Mouse (Mus musculus): ENCODE data around the gene Nrip1. TPM values are rescaled to one million over a fixed set of nuclear protein-coding genes. Genes with fewer than 3 reads are reported as not detected.
A peak's percentile ranks its signal among the peaks of the same experiment; 100 is the strongest.

The Nrip1 gene
- polyA plus RNA-seq, 1 experiment from 2014 or later = 26.5 TPM

DNA sequence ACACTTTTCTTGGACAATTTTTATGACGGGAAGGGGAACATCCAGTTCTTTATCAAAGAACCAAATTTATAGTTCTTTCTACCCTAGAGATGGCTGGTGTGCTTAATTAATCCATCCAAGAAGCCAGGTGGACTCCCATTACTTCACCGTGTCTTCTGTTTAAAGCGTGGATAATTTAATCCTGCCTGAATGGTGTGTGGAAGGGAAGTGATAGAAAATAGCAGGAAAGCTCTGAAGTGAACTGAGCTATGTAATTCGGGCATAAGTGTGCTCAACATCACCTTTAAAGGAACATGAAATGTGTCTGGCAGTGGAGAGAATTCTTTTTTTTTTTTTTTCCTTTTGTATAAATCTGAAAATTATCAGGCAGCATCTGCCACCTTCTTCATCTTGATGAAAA, 12.4 kb upstream of the Nrip1 start:
- no peaks in the 10 kb centered on the region for H3K9me3 ChIP-seq (replicated peaks; ENCODE audit: control insufficient read depth, low read length)
- no peak overlapping the region for H3K27ac ChIP-seq (ENCODE audit: low read depth, low read length)
- WGBS (ENCODE audit: insufficient replicate concordance) = 77% methylated on average over 4 of the region's 4 CpGs
- no peaks in the 10 kb centered on the region for H3K36me3 ChIP-seq (ENCODE audit: control insufficient read depth, insufficient read depth, low read length)
- H3K27me3 ChIP-seq (ENCODE audit: control insufficient read depth, insufficient read depth, low read length) = no peaks in the 10 kb centered on the region
- H3K9ac ChIP-seq (ENCODE audit: low read depth, low read length) = no peak overlapping the region
- ATAC-seq (replicated peaks; ENCODE audit: insufficient number of reproducible peaks, low FRiP score, low TSS enrichment) = no peak
- H3K4me3 ChIP-seq (ENCODE audit: low read depth, low read length) = no peak overlapping the region
- H3K4me1 ChIP-seq (ENCODE audit: control insufficient read depth, insufficient read depth, low read length) = no peaks in the 10 kb centered on the region
- H3K4me2 ChIP-seq = no peak overlapping the region

DNA sequence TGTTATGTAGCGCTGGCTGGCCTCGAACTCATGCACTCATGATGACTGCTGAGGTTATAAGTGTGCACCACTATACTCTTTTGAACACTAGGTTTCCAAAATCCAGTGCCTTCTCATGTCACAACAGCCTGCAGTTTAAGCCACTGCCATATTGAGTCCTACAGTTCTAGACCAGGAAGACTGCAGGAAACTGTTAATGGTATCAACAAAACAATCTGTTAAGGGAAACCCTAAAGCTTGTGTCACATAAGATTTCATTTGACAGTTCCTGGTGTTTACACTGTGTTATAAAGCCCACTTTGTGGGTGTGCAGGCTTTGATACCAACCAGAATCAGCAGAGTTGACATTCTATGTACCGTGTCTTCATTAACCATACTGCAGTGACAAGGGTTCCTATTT, 3.6 kb upstream of the Nrip1 start:
- Histone ChIP-seq H3K27me3 (ENCODE audit: control insufficient read depth, insufficient read depth, low read length) (no peaks in the 10 kb centered on the region), H3K4me2 (no peak overlapping the region), H3K4me1 (ENCODE audit: control insufficient read depth, insufficient read depth, low read length) (no peaks in the 10 kb centered on the region), H3K4me3 (ENCODE audit: low read depth, low read length) (no peak overlapping the region), H3K9me3 (replicated peaks; ENCODE audit: control insufficient read depth, low read length) (no peaks in the 10 kb centered on the region), H3K36me3 (ENCODE audit: control insufficient read depth, insufficient read depth, low read length) (no peaks in the 10 kb centered on the region), H3K9ac (ENCODE audit: low read depth, low read length) (no peak overlapping the region), H3K27ac (ENCODE audit: low read depth, low read length) (no peak overlapping the region)
- ATAC-seq (replicated peaks; ENCODE audit: insufficient number of reproducible peaks, low FRiP score, low TSS enrichment) = no peak
- 89% methylated on average over 3 of the region's 3 CpGs for WGBS (ENCODE audit: insufficient replicate concordance)

DNA sequence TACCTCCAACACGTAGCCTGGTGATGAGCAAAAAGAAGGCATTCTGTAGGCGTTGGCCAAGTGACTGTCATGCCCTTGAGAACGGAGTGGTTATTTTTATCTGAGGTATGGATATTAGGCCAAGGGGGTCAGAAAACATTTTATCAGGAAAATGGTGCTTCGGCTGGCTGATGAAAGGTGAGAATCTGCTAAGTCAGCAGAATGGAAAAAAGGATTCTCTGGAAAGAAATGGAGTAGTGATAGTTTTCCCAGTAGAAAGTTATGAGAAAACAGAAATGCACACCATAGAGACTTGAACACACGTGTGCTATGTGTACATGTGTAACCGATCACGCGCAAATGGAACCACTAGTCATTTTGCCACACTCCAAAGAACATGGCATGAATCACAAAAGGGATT, 3.0 kb upstream of the Nrip1 start:
- Histone ChIP-seq H3K4me1 (ENCODE audit: control insufficient read depth, insufficient read depth, low read length) (no peaks in the 10 kb centered on the region), H3K27ac (ENCODE audit: low read depth, low read length) (no peak overlapping the region), H3K9ac (ENCODE audit: low read depth, low read length) (no peak overlapping the region), H3K27me3 (ENCODE audit: control insufficient read depth, insufficient read depth, low read length) (no peaks in the 10 kb centered on the region), H3K9me3 (replicated peaks; ENCODE audit: control insufficient read depth, low read length) (no peaks in the 10 kb centered on the region), H3K4me3 (ENCODE audit: low read depth, low read length) (no peak overlapping the region), H3K4me2 (no peak overlapping the region), H3K36me3 (ENCODE audit: control insufficient read depth, insufficient read depth, low read length) (no peaks in the 10 kb centered on the region)
- WGBS (ENCODE audit: insufficient replicate concordance) = 83% methylated on average over 8 of the region's 8 CpGs
- ATAC-seq (replicated peaks; ENCODE audit: insufficient number of reproducible peaks, low FRiP score, low TSS enrichment) = no peak

DNA sequence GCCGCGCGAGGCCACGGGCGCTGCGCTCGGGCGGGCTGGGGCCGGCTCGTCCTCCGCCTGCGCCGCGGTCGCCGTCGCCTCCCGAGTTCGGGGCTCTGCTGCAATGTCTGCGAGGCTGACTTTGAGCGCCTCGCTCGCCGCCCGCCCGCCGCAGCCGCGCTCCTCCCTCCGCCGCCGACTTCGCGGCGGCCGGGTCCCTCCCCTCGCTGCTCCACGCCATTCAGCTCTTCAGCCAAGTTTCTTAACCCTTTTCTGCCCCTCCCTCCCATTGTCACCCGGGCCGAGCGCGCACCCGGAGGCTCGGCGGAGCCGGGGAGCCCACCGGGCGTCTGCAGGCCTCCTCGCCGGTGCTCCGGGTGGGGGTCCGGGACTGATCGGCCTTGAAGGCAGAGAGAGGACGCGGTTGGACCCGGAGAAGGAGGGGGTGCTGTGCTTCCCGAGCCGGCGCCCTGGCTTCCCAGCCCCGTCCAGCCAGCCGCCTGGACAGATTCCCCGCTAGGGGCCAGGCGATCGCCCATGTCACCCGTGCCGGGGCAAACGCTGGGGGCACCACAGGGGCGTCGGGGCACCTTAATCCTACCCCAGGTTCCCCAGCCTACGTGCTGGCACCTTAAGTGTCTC, 576 bp downstream of the Nrip1 start:
- peak overlapping the region; percentile 95 for H3K4me3 ChIP-seq (ENCODE audit: low read depth, low read length)
- H3K4me1 ChIP-seq (ENCODE audit: control insufficient read depth, insufficient read depth, low read length) = peaks cover 8% of the 10 kb centered on the region; the same call in 1 of the 2 replicates
- peak overlapping the region; percentile 99 for H3K27ac ChIP-seq (ENCODE audit: low read depth, low read length)
- peak overlapping the region; percentile 97 for H3K9ac ChIP-seq (ENCODE audit: low read depth, low read length)
- peak; percentile 89 for ATAC-seq (replicated peaks; ENCODE audit: insufficient number of reproducible peaks, low FRiP score, low TSS enrichment)
- H3K36me3 ChIP-seq (ENCODE audit: control insufficient read depth, insufficient read depth, low read length) = no peaks in the 10 kb centered on the region
- WGBS (ENCODE audit: insufficient replicate concordance) = 0% methylated on average over 59 of the region's 70 CpGs
- H3K4me2 ChIP-seq = peak overlapping the region; percentile 65
- H3K9me3 ChIP-seq (replicated peaks; ENCODE audit: control insufficient read depth, low read length) = no peaks in the 10 kb centered on the region
- H3K27me3 ChIP-seq (ENCODE audit: control insufficient read depth, insufficient read depth, low read length) = no peaks in the 10 kb centered on the region

DNA sequence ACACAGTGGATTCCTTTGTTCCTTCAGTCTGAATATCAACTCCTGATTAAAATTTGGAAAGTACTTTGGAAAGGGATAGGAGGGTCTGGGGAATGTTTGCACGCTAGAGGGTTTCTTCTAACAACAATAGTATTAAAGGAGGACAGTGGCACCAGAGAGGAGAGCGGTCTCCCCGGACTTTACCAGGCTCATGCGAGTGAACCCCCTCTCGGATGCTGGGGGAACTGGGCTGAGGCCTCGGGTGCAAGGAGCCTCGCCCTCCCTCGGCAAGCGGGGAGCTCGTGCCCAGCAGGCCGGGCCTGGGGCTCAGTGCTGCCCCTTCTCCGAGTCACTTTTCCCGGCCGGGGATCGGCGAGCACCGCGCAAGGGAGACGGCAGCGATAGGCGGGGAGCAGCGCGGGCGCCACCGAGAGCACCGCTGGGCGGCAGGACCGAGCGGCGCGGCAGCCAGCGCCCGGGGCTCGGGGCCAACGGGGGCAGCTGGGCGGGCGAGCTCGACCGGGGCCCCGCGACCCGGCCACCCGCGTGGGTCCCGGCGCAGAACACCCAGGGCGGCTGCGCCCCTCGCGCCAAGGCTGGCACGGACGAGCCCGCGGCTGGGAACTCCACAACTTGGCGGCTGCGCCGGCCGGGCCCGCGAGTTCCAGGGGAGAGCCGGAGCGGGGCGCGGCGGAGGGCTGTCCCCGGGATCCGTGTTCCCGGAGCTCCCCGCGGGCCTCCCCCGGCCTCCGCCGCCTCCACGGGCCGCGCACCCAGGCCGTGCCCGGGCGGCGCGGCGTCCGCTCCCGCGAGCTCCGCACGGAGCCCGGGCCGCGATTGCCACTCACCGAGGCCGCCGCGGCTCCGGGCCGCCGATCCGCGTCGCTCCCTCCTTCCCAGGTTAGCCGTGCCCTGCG, 1.3 kb downstream of the Nrip1 start:
- Histone ChIP-seq H3K27me3 (ENCODE audit: control insufficient read depth, insufficient read depth, low read length) (no peaks in the 10 kb centered on the region), H3K9me3 (replicated peaks; ENCODE audit: control insufficient read depth, low read length) (no peaks in the 10 kb centered on the region), H3K4me2 (peak overlapping the region; percentile 65), H3K27ac (ENCODE audit: low read depth, low read length) (peak overlapping the region; percentile 99), H3K4me3 (ENCODE audit: low read depth, low read length) (peak overlapping the region; percentile 95), H3K4me1 (ENCODE audit: control insufficient read depth, insufficient read depth, low read length) (peaks cover 8% of the 10 kb centered on the region; the same call in 1 of the 2 replicates), H3K36me3 (ENCODE audit: control insufficient read depth, insufficient read depth, low read length) (no peaks in the 10 kb centered on the region), H3K9ac (ENCODE audit: low read depth, low read length) (peak overlapping the region; percentile 97)
- peak; percentile 65 for ATAC-seq (replicated peaks; ENCODE audit: insufficient number of reproducible peaks, low FRiP score, low TSS enrichment)
- under 1% methylated on average over 47 of the region's 102 CpGs for WGBS (ENCODE audit: insufficient replicate concordance)

DNA sequence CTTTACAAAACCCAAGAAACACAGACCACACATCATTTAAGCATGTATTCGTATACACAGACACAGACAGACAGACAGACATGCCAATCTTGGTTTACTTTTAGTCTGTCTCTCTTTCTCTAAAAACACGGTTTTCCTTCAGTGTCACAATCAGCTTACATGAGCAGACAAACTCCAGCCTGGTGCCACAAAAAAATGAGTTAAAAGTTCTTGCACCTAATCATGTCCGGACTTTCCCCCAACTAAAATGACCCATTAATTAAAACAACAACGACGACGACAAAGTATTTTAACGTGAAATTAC, 2.1 kb downstream of the Nrip1 start:
- H3K27ac ChIP-seq (ENCODE audit: low read depth, low read length) = 0 out of 2 replicates have a peak overlapping the region, but pooled peaks have one; percentile 99

DNA sequence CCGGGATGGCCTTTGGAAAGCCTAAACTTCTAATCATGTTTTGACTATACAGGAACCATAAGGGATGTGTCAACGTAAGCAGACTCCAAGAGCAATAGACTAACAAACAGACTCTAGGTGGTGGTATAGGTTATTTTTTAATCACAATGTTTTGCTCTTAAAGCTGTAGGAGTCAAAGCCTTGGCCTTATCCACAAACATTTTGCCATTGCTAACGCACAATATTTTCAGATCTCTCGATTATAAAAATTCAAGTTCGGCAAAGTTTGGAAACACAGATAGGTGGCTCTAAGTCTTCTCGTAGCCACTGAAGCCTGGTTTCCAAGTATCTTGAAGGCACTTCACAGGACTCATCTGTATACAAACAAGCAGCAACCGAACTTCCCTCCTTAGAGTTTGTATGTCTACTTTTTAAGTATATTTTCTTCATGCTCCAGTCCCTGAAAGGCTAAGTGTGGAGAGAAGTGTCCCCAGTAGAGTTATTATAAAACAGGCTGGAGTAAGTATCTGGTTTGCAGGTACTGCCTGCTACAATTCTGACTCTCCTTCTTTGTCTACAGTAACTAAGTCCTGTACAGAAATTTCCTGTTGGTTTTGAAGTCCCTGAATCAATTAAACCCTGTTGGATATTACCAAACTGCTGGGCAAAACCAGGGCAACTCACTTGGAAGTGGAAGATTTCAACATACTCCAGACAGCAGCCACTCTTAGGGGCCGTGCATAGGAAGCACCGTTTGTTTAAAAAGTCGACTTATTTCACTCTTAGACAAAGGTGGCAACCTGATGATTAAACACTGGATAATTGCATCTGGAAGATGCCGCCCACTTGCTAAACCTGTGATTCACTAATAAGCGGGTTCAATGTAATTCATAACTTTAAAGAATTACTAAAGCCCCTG, 2.7 kb downstream of the Nrip1 start:
- peak overlapping the region; percentile 65 for H3K4me2 ChIP-seq
- H3K4me1 ChIP-seq (ENCODE audit: control insufficient read depth, insufficient read depth, low read length) = peaks cover 8% of the 10 kb centered on the region; the same call in 1 of the 2 replicates
- peak overlapping the region; percentile 97 for H3K9ac ChIP-seq (ENCODE audit: low read depth, low read length)
- no peaks in the 10 kb centered on the region for H3K27me3 ChIP-seq (ENCODE audit: control insufficient read depth, insufficient read depth, low read length)
- WGBS (ENCODE audit: insufficient replicate concordance) = 36% methylated on average over 12 of the region's 12 CpGs
- H3K27ac ChIP-seq (ENCODE audit: low read depth, low read length) = no peak overlapping the region
- no peaks in the 10 kb centered on the region for H3K36me3 ChIP-seq (ENCODE audit: control insufficient read depth, insufficient read depth, low read length)
- ATAC-seq (replicated peaks; ENCODE audit: insufficient number of reproducible peaks, low FRiP score, low TSS enrichment) = no peak
- H3K9me3 ChIP-seq (replicated peaks; ENCODE audit: control insufficient read depth, low read length) = no peaks in the 10 kb centered on the region
- peak overlapping the region; percentile 95 for H3K4me3 ChIP-seq (ENCODE audit: low read depth, low read length)

More for the DNA sequence above, 2.1 kb downstream of the Nrip1 start:
- Histone ChIP-seq H3K36me3 (ENCODE audit: control insufficient read depth, insufficient read depth, low read length) (no peaks in the 10 kb centered on the region), H3K4me2 (peak overlapping the region; percentile 65), H3K27me3 (ENCODE audit: control insufficient read depth, insufficient read depth, low read length) (no peaks in the 10 kb centered on the region), H3K9ac (ENCODE audit: low read depth, low read length) (peak overlapping the region; percentile 97), H3K4me3 (ENCODE audit: low read depth, low read length) (peak overlapping the region; percentile 95), H3K4me1 (ENCODE audit: control insufficient read depth, insufficient read depth, low read length) (peaks cover 8% of the 10 kb centered on the region; the same call in 1 of the 2 replicates), H3K9me3 (replicated peaks; ENCODE audit: control insufficient read depth, low read length) (no peaks in the 10 kb centered on the region)
- 8% methylated on average over 7 of the region's 7 CpGs for WGBS (ENCODE audit: insufficient replicate concordance)
- no peak for ATAC-seq (replicated peaks; ENCODE audit: insufficient number of reproducible peaks, low FRiP score, low TSS enrichment)

DNA sequence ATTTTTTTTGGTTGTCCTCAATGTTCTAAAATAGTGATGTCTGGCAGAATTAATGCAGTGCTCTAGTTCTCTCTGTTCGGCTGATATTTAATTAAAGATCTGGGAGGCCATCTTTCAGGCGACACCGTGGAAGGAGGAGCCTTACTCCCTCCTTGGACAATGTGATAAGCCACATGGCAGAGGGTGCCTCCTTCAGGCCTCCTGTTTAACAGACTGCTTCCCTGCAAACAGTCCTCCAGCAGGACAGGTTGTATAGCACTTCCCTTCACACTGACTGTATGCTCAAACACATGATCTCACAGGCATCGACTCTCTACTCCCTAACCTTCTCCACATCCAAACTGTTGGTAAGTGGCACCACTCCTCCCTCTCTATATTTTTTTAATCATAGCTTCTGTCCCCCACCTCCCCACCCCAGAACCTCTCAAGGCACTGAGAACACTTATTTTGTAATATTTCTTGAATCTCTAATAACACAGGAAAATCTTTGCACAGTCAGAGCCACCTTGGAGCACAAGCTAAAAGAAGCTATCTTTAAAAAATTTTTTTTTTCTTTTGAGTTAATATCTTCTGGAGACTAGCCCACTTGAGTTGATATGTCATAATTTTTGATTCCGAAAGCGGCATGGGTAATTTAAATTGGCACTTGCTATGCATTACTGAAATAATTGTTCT, 3.4 kb downstream of the Nrip1 start:
- Histone ChIP-seq H3K4me1 (ENCODE audit: control insufficient read depth, insufficient read depth, low read length) (peaks cover 10% of the 10 kb centered on the region; the same call in 1 of the 2 replicates), H3K9ac (ENCODE audit: low read depth, low read length) (no peak overlapping the region), H3K4me2 (peak overlapping the region; percentile 65), H3K27me3 (ENCODE audit: control insufficient read depth, insufficient read depth, low read length) (no peaks in the 10 kb centered on the region), H3K9me3 (replicated peaks; ENCODE audit: control insufficient read depth, low read length) (no peaks in the 10 kb centered on the region), H3K27ac (ENCODE audit: low read depth, low read length) (no peak overlapping the region), H3K4me3 (ENCODE audit: low read depth, low read length) (peak overlapping the region; percentile 95), H3K36me3 (ENCODE audit: control insufficient read depth, insufficient read depth, low read length) (no peaks in the 10 kb centered on the region)
- ATAC-seq (replicated peaks; ENCODE audit: insufficient number of reproducible peaks, low FRiP score, low TSS enrichment) = no peak
- 33% methylated on average over 6 of the region's 6 CpGs for WGBS (ENCODE audit: insufficient replicate concordance)
